Mouse (Mus musculus) forebrain, embryonic 14.5 days (tissue): Measurements from ENCODE around the gene Rbm42. TPM values are rescaled to one million over a fixed set of nuclear protein-coding genes. Genes with fewer than 3 reads are reported as not detected.

Experiments
- ATAC-seq: fragments of 200-750 bp; cut with Nextera tagmentation; 2 replicates; pipeline ENCODE4 v1.8.0; 2017; ENCODE audit warnings: mild to moderate bottlenecking, moderate library complexity
- DNase-seq: peaks from one replicate; pipeline ENCODE4 v3.0.0-alpha.2; 2015; ENCODE audit warnings: low spot score
- H3K27ac ChIP-seq: fragments of 300-500 bp; sonication (generic); 2 replicates; pipeline ENCODE4 v1.5.1; 2014; ENCODE audit warnings: low read depth, mild to moderate bottlenecking, control low read depth, low read length, moderate library complexity
- H3K27me3 ChIP-seq: fragments of 300-500 bp; sonication (generic); replicated peaks from 2 replicates; pipeline ENCODE4 v1.6.1; 2014; ENCODE audit warnings: low read length, control low read depth, mixed read lengths; ENCODE audit not compliant: control insufficient read depth, insufficient read depth
- H3K36me3 ChIP-seq: fragments of 300-500 bp; sonication (generic); 2 replicates; pipeline ENCODE4 v1.6.1; 2014; ENCODE audit warnings: low read length, control low read depth; ENCODE audit not compliant: control insufficient read depth, insufficient read depth
- H3K4me1 ChIP-seq: fragments of 300-500 bp; sonication (generic); 2 replicates; pipeline ENCODE4 v1.6.1; 2014; ENCODE audit warnings: antibody characterized with exemption, low read length, control low read depth; ENCODE audit not compliant: control insufficient read depth, insufficient read depth
- H3K4me2 ChIP-seq: fragments of 300-500 bp; sonication (generic); 2 replicates; pipeline ENCODE4 v1.6.1; 2014; ENCODE audit warnings: mild to moderate bottlenecking, control low read depth, low read length
- H3K4me3 ChIP-seq: fragments of 300-500 bp; sonication (generic); 2 replicates; pipeline ENCODE4 v1.5.1; 2014; ENCODE audit warnings: low read depth, low read length, control low read depth
- H3K9ac ChIP-seq: fragments of 300-500 bp; sonication (generic); 2 replicates; pipeline ENCODE4 v1.6.1; 2014; ENCODE audit warnings: mild to moderate bottlenecking, low read length, control low read depth, moderate library complexity
- H3K9me3 ChIP-seq: fragments of 300-500 bp; sonication (generic); replicated peaks from 2 replicates; pipeline ENCODE4 v1.6.1; 2016; ENCODE audit warnings: low read length, control low read depth, mixed read lengths; ENCODE audit not compliant: control insufficient read depth
- WGBS: fragments of 180-500 bp; shearing (Covaris S2); extraction: QIAGEN DNeasy Blood & Tissue Kit; methylation state at CpG from one replicate; pipeline ENCODE4 v1.1.7; 2014; 5-methylcytosine and 5-hydroxymethylcytosine counted together
- polyA plus RNA-seq: library from polyadenylated mRNA; unstranded; fragments of >200 nt; fragmentation: Nextera tagmentation; extraction: Ambion mirVana; gene quantifications from 2 replicates; pipeline ENCODE4 v1.2.1, GENCODE M21; 2014

Gene Rbm42
- polyA plus RNA-seq, 1 experiment from 2014 or later, result 120 TPM

DNA sequence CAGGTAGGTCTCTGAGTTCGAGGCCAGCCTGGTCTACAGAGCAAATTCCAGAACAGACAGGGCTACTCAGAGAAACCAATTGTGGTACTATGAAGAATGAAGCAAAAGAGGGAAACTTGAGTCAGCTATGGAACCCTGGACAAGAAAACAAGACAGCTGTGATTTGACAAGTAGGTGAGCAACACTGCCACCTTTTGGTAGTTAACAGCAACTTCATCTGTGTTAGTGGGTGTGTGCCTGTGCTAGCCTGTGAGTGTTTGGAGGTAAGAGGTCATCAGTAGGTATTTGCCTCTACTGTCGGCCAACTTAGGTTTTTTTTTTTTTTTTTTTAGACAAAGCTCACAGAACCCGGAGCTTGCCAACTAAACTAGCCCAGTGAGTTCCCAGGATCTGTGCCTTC is 19.1 kb upstream of the Rbm42 start:
- H3K27me3 ChIP-seq, result no peaks in the 10 kb centered on the region
- 40% methylated on average over 3 of the region's 3 CpGs for WGBS
- H3K4me3 ChIP-seq, result no peak overlapping the region
- no peak overlapping the region for H3K27ac ChIP-seq
- H3K4me1 ChIP-seq, result peaks cover 2% of the 10 kb centered on the region; the same call in 1 of the 2 replicates
- ATAC-seq (no peak), DNase-seq (peak; percentile 31)
- H3K36me3 ChIP-seq, result no peaks in the 10 kb centered on the region
- H3K4me2 ChIP-seq, result no peak overlapping the region
- H3K9me3 ChIP-seq, result no peaks in the 10 kb centered on the region
- H3K9ac ChIP-seq, result no peak overlapping the region

DNA sequence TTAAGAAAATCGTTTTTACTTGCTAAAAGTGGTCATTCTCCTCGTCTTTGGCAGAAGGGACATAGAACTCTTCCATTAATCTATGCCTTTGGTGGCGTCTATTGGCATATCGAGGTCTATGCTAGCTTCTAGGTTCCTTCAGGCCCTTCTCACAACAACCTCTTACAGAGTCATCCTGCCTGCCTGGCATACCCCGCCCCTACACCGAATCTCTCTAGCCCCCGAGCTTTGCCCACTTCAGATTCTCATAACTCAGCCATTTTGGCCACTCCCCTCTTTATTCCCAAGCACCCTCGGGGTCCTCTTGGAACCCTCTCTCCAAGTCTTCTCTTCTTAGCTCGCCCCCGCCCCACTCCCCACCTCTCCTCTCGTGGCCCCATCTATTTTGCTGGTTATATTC is 15.2 kb upstream of the Rbm42 start:
- H3K36me3 ChIP-seq, result peaks cover 15% of the 10 kb centered on the region
- no peaks in the 10 kb centered on the region for H3K27me3 ChIP-seq
- peak overlapping the region; percentile 74 for H3K9ac ChIP-seq
- H3K4me1 ChIP-seq, result peaks cover 3% of the 10 kb centered on the region; the same call in 1 of the 2 replicates
- peak overlapping the region; percentile 55 for H3K4me3 ChIP-seq
- peak overlapping the region; percentile 63; the same call in 1 of the 2 replicates for H3K27ac ChIP-seq
- ATAC-seq (peak; percentile 71), DNase-seq (peak; percentile 30)
- peak overlapping the region; percentile 79 for H3K4me2 ChIP-seq
- H3K9me3 ChIP-seq, result no peaks in the 10 kb centered on the region
- 6% methylated on average over 11 of the region's 11 CpGs for WGBS

GRCm38 (mm10) chr7:30664529-30665200 is 14.5 kb upstream of the Rbm42 start, which contains the start of gene Haus5:
TSS of gene Haus5 (minus strand) at chr7:30664994.
- no peaks in the 10 kb centered on the region for H3K9me3 ChIP-seq
- no peaks in the 10 kb centered on the region for H3K27me3 ChIP-seq
- WGBS, result under 1% methylated on average over 34 of the region's 34 CpGs
- H3K27ac ChIP-seq, result peak within 1 kb of the TSS; percentile 63; the same call in 1 of the 2 replicates
- H3K36me3 ChIP-seq, result peaks cover 21% of the 10 kb centered on the region
- DNase-seq, result peak; percentile 97
- H3K9ac ChIP-seq, result peak within 1 kb of the TSS; percentile 74
- peak within 1 kb of the TSS; percentile 55 for H3K4me3 ChIP-seq
- peak within 1 kb of the TSS; percentile 79 for H3K4me2 ChIP-seq
- ATAC-seq, result peak; percentile 97
- peaks cover 3% of the 10 kb centered on the region; the same call in 1 of the 2 replicates for H3K4me1 ChIP-seq

- ATAC-seq (no peak), DNase-seq (no peak)
- 32% methylated on average over 4 of the region's 4 CpGs for WGBS
- Histone ChIP-seq H3K27me3 (peaks cover 30% of the 10 kb centered on the region), H3K4me1 (no peaks in the 10 kb centered on the region), H3K4me3 (no peak overlapping the region), H3K36me3 (peaks cover 42% of the 10 kb centered on the region), H3K4me2 (no peak overlapping the region), H3K9me3 (no peaks in the 10 kb centered on the region), H3K27ac (no peak overlapping the region), H3K9ac (no peak overlapping the region)
Measured at GRCm38 (mm10) chr7:30639083-30639482, 11.0 kb downstream of the Rbm42 start.

GRCm38 (mm10) chr7:30636395-30636794 is 13.7 kb downstream of the Rbm42 start:
- DNase-seq (no peak), ATAC-seq (no peak)
- peaks cover 55% of the 10 kb centered on the region for H3K27me3 ChIP-seq
- peaks cover 15% of the 10 kb centered on the region for H3K36me3 ChIP-seq
- no peak overlapping the region for H3K9ac ChIP-seq
- H3K4me2 ChIP-seq, result no peak overlapping the region
- H3K27ac ChIP-seq, result no peak overlapping the region
- H3K4me1 ChIP-seq, result no peaks in the 10 kb centered on the region
- H3K4me3 ChIP-seq, result no peak overlapping the region
- H3K9me3 ChIP-seq, result no peaks in the 10 kb centered on the region
- 32% methylated on average over 11 of the region's 11 CpGs for WGBS

DNA sequence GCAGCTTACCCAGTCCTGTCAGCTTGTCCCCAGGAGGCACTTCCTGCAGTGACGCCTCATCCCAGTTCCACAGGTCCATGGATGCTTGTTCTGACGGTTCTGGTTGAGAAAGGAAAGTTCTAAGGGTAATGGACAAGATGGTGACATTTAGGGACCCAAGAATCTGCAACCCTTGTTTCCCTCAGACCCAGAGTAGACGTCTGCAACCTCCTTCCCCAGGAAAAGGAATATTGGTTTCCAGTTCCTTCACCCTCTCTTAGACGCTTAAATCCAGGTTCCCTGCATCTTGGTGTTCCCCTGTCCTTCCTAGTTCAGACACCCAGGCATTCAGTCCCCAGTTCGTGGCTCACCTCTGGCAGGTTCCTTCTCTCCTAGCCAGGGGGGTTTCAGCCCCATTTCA is 14.4 kb downstream of the Rbm42 start, which contains the start of gene Etv2:
TSS of gene Etv2 (minus strand) at position 101 of the 400 bp plus-strand sequence.
- Histone ChIP-seq H3K4me3 (no peak within 1 kb of the TSS), H3K27me3 (peaks cover 57% of the 10 kb centered on the region), H3K9me3 (no peaks in the 10 kb centered on the region), H3K27ac (no peak within 1 kb of the TSS), H3K4me2 (0 out of 2 replicates have a peak within 1 kb of the TSS, but pooled peaks have one; percentile 20), H3K4me1 (no peaks in the 10 kb centered on the region), H3K36me3 (peaks cover 9% of the 10 kb centered on the region), H3K9ac (no peak within 1 kb of the TSS)
- 4% methylated on average over 5 of the region's 5 CpGs for WGBS
- no peak for ATAC-seq
- no peak for DNase-seq

DNA sequence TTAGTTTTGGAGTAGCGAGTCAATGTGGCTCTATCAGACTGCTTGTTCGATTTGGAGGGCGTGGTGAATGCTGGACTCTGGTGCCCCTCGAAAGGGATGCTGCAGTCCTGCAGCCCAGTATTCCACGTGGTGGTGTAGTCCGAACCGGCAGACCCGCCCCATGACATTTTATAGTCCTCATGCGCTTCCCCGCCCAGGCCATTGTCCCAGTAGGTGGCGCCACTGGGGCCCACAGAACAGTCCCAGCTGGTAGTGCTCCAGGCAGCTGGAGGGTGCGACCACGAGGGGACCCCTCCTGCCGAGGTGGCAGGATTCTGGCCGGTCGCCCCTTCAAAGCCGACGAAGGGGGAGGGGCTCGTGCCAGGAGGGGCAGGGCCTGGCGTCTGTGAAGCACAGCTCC is 15.5 kb downstream of the Rbm42 start:
- H3K9me3 ChIP-seq, result no peaks in the 10 kb centered on the region
- DNase-seq, result peak; percentile 48
- H3K27ac ChIP-seq, result no peak overlapping the region
- H3K4me2 ChIP-seq, result 0 out of 2 replicates have a peak overlapping the region, but pooled peaks have one; percentile 20
- ATAC-seq, result 0 out of 2 replicates have a peak, but pooled peaks have one; percentile 26
- H3K4me1 ChIP-seq, result no peaks in the 10 kb centered on the region
- H3K4me3 ChIP-seq, result no peak overlapping the region
- WGBS, result under 1% methylated on average over 20 of the region's 20 CpGs
- no peak overlapping the region for H3K9ac ChIP-seq
- H3K36me3 ChIP-seq, result no peaks in the 10 kb centered on the region
- H3K27me3 ChIP-seq, result peaks cover 57% of the 10 kb centered on the region

DNA sequence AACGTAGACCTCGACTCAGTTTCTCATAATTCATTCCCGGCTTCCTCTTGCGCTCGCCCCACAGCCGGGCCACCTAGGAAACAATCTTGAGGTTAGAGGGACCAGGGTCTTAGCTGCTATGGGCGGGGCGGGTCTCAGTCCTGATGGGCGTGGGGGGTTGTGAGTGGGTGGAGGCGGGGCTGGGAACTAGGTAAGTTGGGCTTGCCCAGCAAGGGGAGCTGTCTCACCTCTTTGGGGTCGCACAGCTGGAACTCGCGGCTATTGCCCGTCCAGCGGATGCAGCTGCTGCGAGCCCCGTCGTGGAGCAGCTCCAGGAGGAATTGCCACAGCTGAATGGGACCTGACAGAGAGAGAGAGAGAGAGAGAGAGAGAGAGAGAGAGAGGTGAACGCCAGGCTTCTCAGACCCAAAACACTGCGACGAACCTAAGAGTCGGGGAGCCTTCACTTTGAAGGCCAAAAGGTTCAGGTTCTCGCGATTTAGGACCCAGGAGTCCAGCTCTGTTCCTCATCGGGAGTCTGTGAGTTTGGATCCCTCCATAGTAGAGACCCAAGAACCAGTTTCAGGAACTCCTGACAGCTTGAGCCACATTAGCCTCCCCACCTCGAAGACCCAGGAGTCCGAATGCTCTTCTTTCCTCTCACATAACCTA is 16.2 kb downstream of the Rbm42 start:
- 5% methylated on average over 27 of the region's 27 CpGs for WGBS
- H3K36me3 ChIP-seq, result no peaks in the 10 kb centered on the region
- no peaks in the 10 kb centered on the region for H3K9me3 ChIP-seq
- no peak overlapping the region for H3K27ac ChIP-seq
- H3K4me2 ChIP-seq, result no peak overlapping the region
- H3K4me3 ChIP-seq, result no peak overlapping the region
- ATAC-seq, result no peak
- H3K27me3 ChIP-seq, result peaks cover 57% of the 10 kb centered on the region
- no peaks in the 10 kb centered on the region for H3K4me1 ChIP-seq
- H3K9ac ChIP-seq, result no peak overlapping the region
- no peak for DNase-seq

DNA sequence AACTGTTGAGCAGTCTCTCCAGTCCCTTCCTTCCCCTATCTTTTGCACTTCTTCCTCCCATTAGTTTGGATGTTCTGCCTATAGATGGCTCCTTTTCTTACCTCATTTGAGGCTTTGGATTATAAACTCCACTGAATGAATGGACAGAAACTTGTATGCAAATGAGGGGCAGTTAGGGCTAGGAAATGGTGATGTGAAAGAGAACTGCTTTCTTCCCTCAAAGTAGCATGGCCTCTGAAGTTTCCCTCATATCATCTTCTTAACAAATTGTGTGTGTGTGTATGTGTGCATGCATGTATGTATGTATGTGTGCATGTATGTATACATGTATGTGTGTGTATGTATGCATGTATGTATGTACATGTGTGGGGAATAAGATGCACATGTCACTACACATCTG is 21.1 kb downstream of the Rbm42 start:
- no peak for DNase-seq
- Histone ChIP-seq H3K9me3 (no peaks in the 10 kb centered on the region), H3K4me2 (no peak overlapping the region), H3K27ac (no peak overlapping the region), H3K4me1 (peaks cover 5% of the 10 kb centered on the region), H3K27me3 (peaks cover 29% of the 10 kb centered on the region), H3K4me3 (no peak overlapping the region), H3K36me3 (0 out of 2 replicates have a peak, but pooled peaks cover 4% of the 10 kb centered on the region), H3K9ac (no peak overlapping the region)
- no peak for ATAC-seq
